In the genomic region with DNA sequence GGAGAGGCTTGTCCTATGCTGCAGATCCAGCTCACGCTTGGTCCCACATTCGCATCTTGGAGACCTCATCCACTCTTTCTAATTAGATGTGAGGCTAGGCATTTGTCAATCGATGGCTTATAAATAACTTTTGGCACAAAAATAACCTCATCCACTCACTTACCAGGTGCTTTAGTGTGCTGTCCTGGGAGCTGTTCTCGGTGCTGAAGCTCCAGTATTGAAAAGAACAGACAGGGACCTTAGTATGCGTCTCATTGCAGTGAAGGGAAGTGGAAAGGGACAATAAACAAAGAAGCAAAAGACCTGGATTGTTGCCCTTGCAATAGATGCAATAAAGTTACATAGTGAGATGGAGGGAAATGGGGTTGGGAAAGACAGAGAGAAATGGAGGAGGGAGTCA, we compare ENCODE assay signal across 17 mouse cellular contexts.
DNase-seq lines count a peak whose midpoint lies in the region; ATAC-seq and TF ChIP-seq lines count a peak whose summit lies in the region.
"Had no signal": no experiment of that assay in that cellular context is flagged by ENCODE, and none has a peak within 500 bp of the region (broad histone marks: within the 10 kb centered on the region; RNA-seq: fewer than 3 reads in every experiment).

No protein-coding gene starts in this region.

- TF ChIP-seq POLR2A in cerebellum, adult 2 months (IDR thresholded peaks at IDR 0.05; ENCODE audit: borderline replicate concordance, insufficient read depth, low read length) = no peak

- no peaks in the 10 kb centered on the region for H3K27me3 ChIP-seq in lung, embryonic 14.5 days (ENCODE audit: insufficient read depth, low read length)
- H3K27me3 ChIP-seq in cerebellum, adult 2 months (ENCODE audit: control insufficient read depth, insufficient read depth, low read length) = no peaks in the 10 kb centered on the region
- H3K27me3 ChIP-seq: embryonic facial prominence, embryonic 15.5 days; intestine, embryonic 15.5 days; midbrain, embryonic 12.5 days had no signal

- peak; percentile 11 for DNase-seq in adrenal gland, postnatal 10 days
- no peak for DNase-seq in adrenal gland, adult 2 months
- DNase-seq in lung, embryonic 14.5 days = peak; percentile 59
- DNase-seq in lung, postnatal 25 days (ENCODE audit: low spot score) = no peak
- peak; percentile 53 for DNase-seq in embryo, embryonic 11 days
- DNase-seq in mesoderm, embryonic 11.5 days (ENCODE audit: low read depth, low spot score) = peak; percentile 37
- DNase-seq in thymus, postnatal 10 days (ENCODE audit: low spot score in 2 of 2) = no peak
- no peak for DNase-seq in cerebellum, adult 2 months
- DNase-seq: cerebellum, adult 9-11 months; thymus, postnatal 25 days had no signal

- H3K4me3 ChIP-seq in lung, embryonic 14.5 days (ENCODE audit: low read depth, low read length) = no peak overlapping the region
- no peak overlapping the region for H3K4me3 ChIP-seq in cerebellum, adult 2 months (replicated peaks; ENCODE audit: insufficient read depth, low read depth, low read length)
- H3K4me3 ChIP-seq: embryonic facial prominence, embryonic 15.5 days; intestine, embryonic 15.5 days; midbrain, embryonic 12.5 days; myocyte had no signal

- no peaks in the 10 kb centered on the region for H3K9me3 ChIP-seq in lung, embryonic 14.5 days (ENCODE audit: low read depth, low read length)
- H3K9me3 ChIP-seq: embryonic facial prominence, embryonic 15.5 days; intestine, embryonic 15.5 days; midbrain, embryonic 12.5 days had no signal

- no peaks in the 10 kb centered on the region for H3K4me1 ChIP-seq in lung, embryonic 14.5 days (ENCODE audit: insufficient read depth)
- no peaks in the 10 kb centered on the region for H3K4me1 ChIP-seq in cerebellum, adult 2 months (ENCODE audit: control insufficient read depth, insufficient read depth, low read length)
- H3K4me1 ChIP-seq: embryonic facial prominence, embryonic 15.5 days; intestine, embryonic 15.5 days; midbrain, embryonic 12.5 days had no signal

- H3K4me2 ChIP-seq in lung, embryonic 14.5 days = no peak overlapping the region
- H3K4me2 ChIP-seq: embryonic facial prominence, embryonic 15.5 days; intestine, embryonic 15.5 days; liver, embryonic 11.5 days; midbrain, embryonic 12.5 days had no signal

- no peaks in the 10 kb centered on the region for H3K36me3 ChIP-seq in lung, embryonic 14.5 days (ENCODE audit: insufficient read depth)
- H3K36me3 ChIP-seq: embryonic facial prominence, embryonic 15.5 days; intestine, embryonic 15.5 days; midbrain, embryonic 12.5 days had no signal

- ATAC-seq in lung, embryonic 14.5 days (ENCODE audit: insufficient read depth) = no peak
- ATAC-seq: forebrain, embryonic 14.5 days; intestine, embryonic 15.5 days; lung, postnatal 0 days had no signal

- no peak overlapping the region for H3K27ac ChIP-seq in lung, embryonic 14.5 days (ENCODE audit: low read depth)
- H3K27ac ChIP-seq in cerebellum, adult 2 months (ENCODE audit: insufficient read depth, low read length) = no peak overlapping the region
- H3K27ac ChIP-seq: embryonic facial prominence, embryonic 15.5 days; intestine, embryonic 15.5 days; midbrain, embryonic 12.5 days had no signal

- 45% methylated on average over 5 of the region's 5 CpGs for whole genome bisulfite sequencing in lung, embryonic 14.5 days
- WGBS in cerebellum, adult 2 months = 63% methylated on average over 5 of the region's 5 CpGs

- H3K9ac ChIP-seq in lung, embryonic 14.5 days = no peak overlapping the region
- H3K9ac ChIP-seq: embryonic facial prominence, embryonic 15.5 days; intestine, embryonic 15.5 days; midbrain, embryonic 12.5 days had no signal

- TF ChIP-seq CTCF in lung, embryonic 14.5 days (IDR thresholded peaks at IDR 0.05; ENCODE audit: low read depth) = no peak
- no peak for TF ChIP-seq CTCF in cerebellum, adult 2 months (IDR thresholded peaks at IDR 0.05; ENCODE audit: borderline replicate concordance, insufficient read depth, low read depth, low read length)

Comparison
In these comparisons a context has a peak if more than half of its experiments do, and no peak if none do; other contexts are left out.
1. DNase-seq: peak in adrenal gland, postnatal 10 days (single experiment), lung, embryonic 14.5 days (single experiment), embryo, embryonic 11 days (single experiment) and mesoderm, embryonic 11.5 days (single experiment); none in adrenal gland, adult 2 months (single experiment), lung, postnatal 25 days (single experiment), thymus, postnatal 10 days (0 of 2) and cerebellum, adult 2 months (0 of 2).